Mouse (Mus musculus) megakaryocyte, embryonic 14.5 days (primary cell): ENCODE measurements around the gene Tbc1d20. TPM values are rescaled to one million over a fixed set of nuclear protein-coding genes. Genes with fewer than 3 reads are reported as not detected.
A peak's percentile ranks its signal among the peaks of the same experiment; 100 is the strongest.
"Not testable (repeated sequence)": the region's sequence is repeated elsewhere in the genome, so short reads cannot be mapped to it uniquely, and the experiment has no call there.

Source experiments
- H3K27me3 ChIP-seq: replicated peaks from 2 replicates; pipeline ENCODE3; 2012; ENCODE audit warnings: inconsistent platforms
- H3K36me3 ChIP-seq: replicated peaks from 2 replicates; pipeline ENCODE3; 2012; ENCODE audit warnings: low read length, inconsistent platforms, mixed read lengths
- H3K4me1 ChIP-seq: 2 replicates; pipeline ENCODE4 v1.6.1; 2012; ENCODE audit warnings: inconsistent platforms
- H3K4me3 ChIP-seq: replicated peaks from 2 replicates; pipeline ENCODE3; 2012; ENCODE audit warnings: moderate library complexity, mild to moderate bottlenecking, inconsistent platforms
- H3K9me3 ChIP-seq: 2 replicates; pipeline ENCODE4 v1.6.1; 2012; ENCODE audit warnings: inconsistent platforms
- FLI1 ChIP-seq: IDR thresholded peaks from 2 replicates; pipeline ENCODE4 v1.6.1; 2012; ENCODE audit warnings: low read length, inconsistent platforms, mixed read lengths
- GATA1 ChIP-seq: IDR thresholded peaks from 3 replicates; pipeline ENCODE4 v1.6.1; 2012; ENCODE audit warnings: mixed read lengths, low read length, inconsistent platforms, borderline replicate concordance
- polyA plus RNA-seq: library from polyadenylated mRNA; stranded (reverse); fragments of >175 nt; gene quantifications from 2 replicates; pipeline ENCODE4 v1.2.3, GENCODE M21; 2012; ENCODE audit warnings: low replicate concordance; ENCODE audit not compliant: insufficient read depth

Tbc1d20 gene
- polyA plus RNA-seq, 1 experiment = 6.9 TPM

DNA sequence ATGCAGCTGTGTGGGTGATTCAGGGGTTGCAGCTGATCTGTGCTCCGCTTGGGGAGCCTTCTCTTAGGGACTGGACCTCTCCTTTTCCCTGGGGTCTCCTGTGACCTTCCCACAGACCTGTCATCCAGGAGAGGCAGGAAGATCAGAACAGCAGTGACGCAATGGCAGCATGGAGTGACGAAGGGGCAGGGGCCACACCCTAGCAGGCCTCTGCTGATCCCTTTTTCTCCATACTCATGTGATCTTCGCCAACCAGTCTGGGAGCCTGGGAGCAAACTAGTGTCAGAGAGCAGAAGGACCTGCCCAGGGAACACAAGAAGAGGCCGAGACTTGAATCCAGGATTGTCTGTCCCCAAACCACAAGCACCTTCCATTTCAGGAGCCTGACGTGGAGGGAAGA, 55.6 kb downstream of the Tbc1d20 start:
- no peaks in the 10 kb centered on the region for H3K9me3 ChIP-seq
- no peaks in the 10 kb centered on the region for H3K27me3 ChIP-seq
- H3K4me1 ChIP-seq = peaks cover 75% of the 10 kb centered on the region
- H3K4me3 ChIP-seq = no peak overlapping the region
- no peaks in the 10 kb centered on the region for H3K36me3 ChIP-seq
- no peak for TF ChIP-seq FLI1
- TF ChIP-seq GATA1 = no peak

DNA sequence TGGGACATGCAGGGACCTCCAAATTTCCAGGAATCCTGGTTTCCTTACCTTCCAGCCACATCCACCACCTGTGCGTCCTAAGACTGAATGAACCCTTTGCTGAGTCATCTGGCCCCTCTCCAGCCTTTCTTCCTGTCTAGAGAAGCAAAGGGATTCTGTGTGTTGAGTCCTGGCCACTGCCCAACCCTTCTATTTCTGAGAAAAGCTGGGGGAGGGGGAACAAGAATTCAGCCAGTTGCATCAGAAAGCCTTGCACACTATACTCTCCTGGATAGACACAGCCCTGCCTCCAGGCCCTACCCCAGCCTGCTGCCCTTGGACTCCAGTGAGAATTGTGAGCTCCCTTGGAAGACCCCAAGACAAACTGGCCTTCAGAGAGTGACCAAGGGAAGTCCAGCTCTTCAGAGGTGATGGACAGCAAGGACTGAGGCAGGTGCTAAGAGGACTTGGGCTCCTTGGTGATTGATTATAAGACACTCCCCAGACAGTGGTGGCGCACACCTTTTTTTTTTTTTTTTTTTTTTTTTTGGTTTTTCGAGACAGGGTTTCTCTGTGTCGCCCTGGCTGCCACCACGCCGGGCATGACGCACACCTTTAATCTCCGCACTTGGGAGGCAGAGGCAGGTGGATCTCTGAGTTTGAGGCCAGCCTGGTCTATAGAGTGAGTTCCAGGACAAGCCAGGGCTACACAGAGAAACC, 56.4 kb downstream of the Tbc1d20 start:
- TF ChIP-seq FLI1 (no peak), GATA1 (no peak)
- H3K4me1 ChIP-seq = peaks cover 68% of the 10 kb centered on the region

DNA sequence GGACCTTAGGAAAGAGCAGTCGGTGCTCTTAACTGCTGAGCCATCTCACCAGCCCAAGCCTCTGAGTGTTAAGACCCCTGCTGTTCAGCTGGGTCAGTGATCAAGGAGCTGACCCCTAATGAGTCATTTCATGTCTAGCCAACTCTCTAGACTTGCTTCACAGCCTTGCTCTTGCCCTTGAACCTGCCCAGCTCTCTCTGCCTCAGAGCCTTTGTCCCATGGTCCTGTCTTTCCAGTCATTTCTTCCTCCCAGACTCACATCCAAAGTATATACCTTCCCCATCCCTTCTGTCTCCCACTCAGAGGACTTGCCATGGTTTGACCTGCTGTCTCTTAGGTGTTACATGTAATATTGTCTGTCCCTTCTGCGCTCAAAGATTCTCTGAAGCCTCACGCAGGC, 63.6 kb downstream of the Tbc1d20 start:
- Histone ChIP-seq H3K36me3 (peaks cover 3% of the 10 kb centered on the region), H3K9me3 (peaks cover 5% of the 10 kb centered on the region), H3K4me3 (no peak overlapping the region), H3K4me1 (peaks cover 21% of the 10 kb centered on the region), H3K27me3 (peaks cover 11% of the 10 kb centered on the region)
- TF ChIP-seq GATA1 (no peak), FLI1 (no peak)

More for the DNA sequence above, 56.4 kb downstream of the Tbc1d20 start:
- peak overlapping the region; percentile 79 for H3K4me3 ChIP-seq
- H3K9me3 ChIP-seq = no peaks in the 10 kb centered on the region
- peaks cover under 1% of the 10 kb centered on the region for H3K27me3 ChIP-seq
- no peaks in the 10 kb centered on the region for H3K36me3 ChIP-seq

DNA sequence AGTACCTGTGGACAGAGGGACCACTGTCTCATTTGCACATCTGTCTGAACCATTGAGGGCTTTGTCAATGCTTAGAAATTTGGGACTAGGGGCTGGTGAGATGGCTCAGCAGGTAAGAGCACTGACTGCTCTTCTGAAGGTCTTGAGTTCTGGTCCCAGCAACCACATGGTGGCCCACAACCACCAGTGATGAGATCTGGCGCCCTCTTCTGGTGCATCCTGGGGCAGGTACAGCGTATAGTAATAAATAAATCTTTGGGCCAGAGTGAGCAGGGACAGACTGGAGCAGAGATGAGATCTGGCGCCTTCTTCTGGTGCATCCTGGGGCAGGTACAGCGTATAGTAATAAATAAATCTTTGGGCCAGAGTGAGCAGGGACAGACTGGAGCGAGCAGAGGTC, 65.3 kb downstream of the Tbc1d20 start:
- peaks cover 11% of the 10 kb centered on the region for H3K27me3 ChIP-seq
- not testable (repeated sequence) for H3K36me3 ChIP-seq, H3K9me3 ChIP-seq, H3K4me3 ChIP-seq
- peaks cover 32% of the 10 kb centered on the region for H3K4me1 ChIP-seq

DNA sequence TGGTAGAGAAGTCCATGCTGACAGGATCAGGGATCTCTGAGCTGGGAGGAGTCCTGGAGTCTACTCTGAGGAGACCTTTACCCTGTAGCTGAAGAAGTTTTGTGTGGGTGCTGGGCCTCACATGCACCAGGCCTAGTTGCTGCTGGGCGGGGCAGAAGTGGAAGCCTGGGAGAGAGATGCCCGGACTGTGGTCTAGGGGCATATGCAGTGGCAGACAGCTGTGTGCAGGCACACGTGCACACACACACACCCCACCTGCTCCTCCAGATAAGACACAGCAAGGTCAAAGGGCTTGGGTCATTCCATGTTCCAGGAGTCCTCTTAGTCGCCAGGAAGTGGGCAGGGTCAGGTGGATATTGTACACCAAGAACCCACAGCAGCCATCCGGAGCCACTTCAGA, 66.0 kb downstream of the Tbc1d20 start:
- TF ChIP-seq GATA1 (no peak), FLI1 (no peak)
- Histone ChIP-seq H3K4me1 (peaks cover 34% of the 10 kb centered on the region), H3K27me3 (peaks cover 11% of the 10 kb centered on the region), H3K36me3 (peaks cover 3% of the 10 kb centered on the region), H3K4me3 (no peak overlapping the region), H3K9me3 (peaks cover 5% of the 10 kb centered on the region)

DNA sequence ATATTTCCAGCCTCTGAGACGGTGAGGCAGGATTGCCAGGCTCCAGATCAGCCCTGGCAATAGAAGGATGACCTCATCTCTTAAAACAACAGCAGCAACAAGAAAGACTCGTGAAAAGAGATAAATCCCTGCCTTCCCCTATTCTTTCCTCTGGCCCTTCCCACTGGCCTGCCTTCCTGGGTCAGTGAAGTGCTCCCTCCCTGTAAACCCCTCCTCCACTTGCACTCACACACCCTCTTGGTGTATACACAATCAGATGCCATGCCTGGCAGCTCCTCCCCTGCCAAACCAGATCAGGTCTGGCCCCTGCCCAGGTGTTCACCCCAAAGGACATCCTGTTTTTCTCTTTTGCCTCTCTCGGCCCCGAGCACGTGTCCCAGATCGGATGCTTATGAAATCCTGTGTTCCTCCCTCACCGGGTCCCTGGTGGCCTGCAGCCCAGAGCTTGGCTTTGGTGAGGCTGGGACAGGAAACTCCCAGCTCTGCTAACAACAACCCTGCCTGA, 66.7 kb downstream of the Tbc1d20 start:
- Histone ChIP-seq H3K4me1 (peaks cover 35% of the 10 kb centered on the region), H3K9me3 (peaks cover 5% of the 10 kb centered on the region), H3K4me3 (no peak overlapping the region), H3K27me3 (peaks cover 8% of the 10 kb centered on the region), H3K36me3 (peaks cover 3% of the 10 kb centered on the region)
- TF ChIP-seq FLI1 (no peak), GATA1 (no peak)

DNA sequence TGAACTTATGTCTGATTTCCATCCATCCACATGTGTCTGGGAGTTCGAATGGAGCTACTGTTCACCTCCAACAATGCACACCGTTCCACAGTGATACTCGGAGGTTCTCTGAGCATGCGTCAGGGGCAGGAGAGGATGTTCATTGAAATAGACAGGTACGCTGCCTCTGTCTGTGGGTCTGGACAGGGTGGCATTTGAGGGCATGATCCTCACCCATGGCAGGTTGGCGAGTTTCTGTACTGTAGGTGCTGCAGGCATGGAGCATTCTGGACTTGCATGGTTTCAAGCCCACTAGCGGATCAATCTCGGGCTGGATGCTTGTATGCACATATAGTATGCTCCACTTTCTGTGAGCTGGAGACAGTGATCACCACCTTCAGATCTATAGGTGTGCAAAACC, 67.6 kb downstream of the Tbc1d20 start:
- Histone ChIP-seq H3K36me3 (peaks cover 3% of the 10 kb centered on the region), H3K4me1 (peaks cover 42% of the 10 kb centered on the region), H3K27me3 (peaks cover 6% of the 10 kb centered on the region), H3K4me3 (no peak overlapping the region), H3K9me3 (peaks cover 5% of the 10 kb centered on the region)
- no peak for TF ChIP-seq GATA1
- no peak for TF ChIP-seq FLI1

Other genes starting within 250 kb of the Tbc1d20 start
- not detected in 2 replicates for gene Scrt2, start 212.3 kb upstream of the Tbc1d20 start, polyA plus RNA-seq
- 30.6 and 45.4 TPM in 2 replicates for gene Srxn1, start 188.3 kb upstream of the Tbc1d20 start, polyA plus RNA-seq
- gene Tcf15, start 150.3 kb upstream of the Tbc1d20 start, polyA plus RNA-seq = 1.2 TPM in 1 of 2 replicates, not detected in the other
- gene Csnk2a1, start 67.0 kb upstream of the Tbc1d20 start, polyA plus RNA-seq = 3.4 and 4.4 TPM in 2 replicates
- gene Rbck1, start 38.8 kb downstream of the Tbc1d20 start, polyA plus RNA-seq = 152 and 308 TPM in 2 replicates
- 26.3 and 95.5 TPM in 2 replicates for gene Trib3, start 50.2 kb downstream of the Tbc1d20 start, polyA plus RNA-seq
- gene Nrsn2, start 82.8 kb downstream of the Tbc1d20 start, polyA plus RNA-seq = 1.2 TPM in 1 of 2 replicates, not detected in the other
- gene Sox12, start 104.2 kb downstream of the Tbc1d20 start, polyA plus RNA-seq = 7.8 and 11.7 TPM in 2 replicates
- gene Zcchc3, start 121.2 kb downstream of the Tbc1d20 start, polyA plus RNA-seq = 3.6 and 7.9 TPM in 2 replicates
- not detected in 2 replicates for gene 6820408C15Rik, start 121.8 kb downstream of the Tbc1d20 start, polyA plus RNA-seq
- not detected in 2 replicates for gene Defb23, start 170.8 kb downstream of the Tbc1d20 start, polyA plus RNA-seq
- gene Defb20, start 183.2 kb downstream of the Tbc1d20 start, polyA plus RNA-seq = not detected in 2 replicates
- not detected in 2 replicates for gene Defb22, start 196.3 kb downstream of the Tbc1d20 start, polyA plus RNA-seq
- gene Defb26, start 217.9 kb downstream of the Tbc1d20 start, polyA plus RNA-seq = not detected in 2 replicates
- gene Defb28, start 224.4 kb downstream of the Tbc1d20 start, polyA plus RNA-seq = not detected in 2 replicates
- not detected in 2 replicates for gene Defb29, start 246.3 kb downstream of the Tbc1d20 start, polyA plus RNA-seq